Mouse (Mus musculus) stomach, postnatal 0 days (tissue): Measurements from ENCODE around the gene Chrna10.

Source experiments
- CTCF ChIP-seq: IDR thresholded peaks from 2 replicates; pipeline ENCODE4 v1.5.1; 2016; ENCODE audit warnings: antibody characterized with exemption, low read depth, mild to moderate bottlenecking, moderate library complexity
- EP300 ChIP-seq: optimal IDR thresholded peaks from 2 replicates; pipeline ENCODE3; 2016; ENCODE audit warnings: antibody characterized with exemption

GRCm38 (mm10) chr7:102117382-102117781 is 754 bp upstream of the Chrna10 start:
- TF ChIP-seq CTCF (no peak), EP300 (no peak)
